Mouse (Mus musculus): ENCODE measurements at regions not wholly inside any gene's neighbourhood (a gene's known extent, or its start where the extent isn't known, plus 50 kb on each side); places are given as distances from the start of the nearest gene placed in this dataset.

- 8% methylated on average over 6 of the region's 6 CpGs for WGBS
- H3K4me1 ChIP-seq = no peaks in the 10 kb centered on the region
- no peak for ATAC-seq (ENCODE audit: insufficient read depth, low FRiP score, low read depth)
These were observed 95.1 kb upstream of the Hmga2 start for GRCm38 (mm10) chr10:120571340-120571739.

GRCm38 (mm10) chr10:120565992-120566391 lies 89.7 kb upstream of the Hmga2 start:
- no peak overlapping the region for H3K9ac ChIP-seq
- H3K27ac ChIP-seq = no peak overlapping the region
- no peaks in the 10 kb centered on the region for H3K36me3 ChIP-seq
- no peak overlapping the region for H3K4me3 ChIP-seq (replicated peaks)
- 95% methylated on average over 4 of the region's 4 CpGs for WGBS
- H3K4me2 ChIP-seq = no peak overlapping the region
- no peak for ATAC-seq (ENCODE audit: insufficient read depth, low FRiP score, low read depth)
- H3K4me1 ChIP-seq = 0 out of 2 replicates have a peak, but pooled peaks cover 6% of the 10 kb centered on the region
- H3K9me3 ChIP-seq = no peaks in the 10 kb centered on the region
- no peaks in the 10 kb centered on the region for H3K27me3 ChIP-seq (replicated peaks)

More at GRCm38 (mm10) chr10:120571340-120571739, 95.1 kb upstream of the Hmga2 start:
- H3K36me3 ChIP-seq = no peaks in the 10 kb centered on the region
- no peaks in the 10 kb centered on the region for H3K9me3 ChIP-seq
- H3K4me3 ChIP-seq (replicated peaks) = no peak overlapping the region
- no peaks in the 10 kb centered on the region for H3K27me3 ChIP-seq (replicated peaks)
- no peak overlapping the region for H3K4me2 ChIP-seq
- H3K9ac ChIP-seq = no peak overlapping the region
- no peak overlapping the region for H3K27ac ChIP-seq

GRCm38 (mm10) chr10:120564859-120565258 lies 88.6 kb upstream of the Hmga2 start:
- 28% methylated on average over 14 of the region's 14 CpGs for WGBS
- no peaks in the 10 kb centered on the region for H3K27me3 ChIP-seq (replicated peaks)
- no peaks in the 10 kb centered on the region for H3K9me3 ChIP-seq
- no peak overlapping the region for H3K9ac ChIP-seq
- H3K4me1 ChIP-seq = 0 out of 2 replicates have a peak, but pooled peaks cover 6% of the 10 kb centered on the region
- no peaks in the 10 kb centered on the region for H3K36me3 ChIP-seq
- no peak for ATAC-seq (ENCODE audit: insufficient read depth, low FRiP score, low read depth)
- H3K4me2 ChIP-seq = peak overlapping the region; percentile 19; the same call in 1 of the 2 replicates
- H3K4me3 ChIP-seq (replicated peaks) = no peak overlapping the region
- no peak overlapping the region for H3K27ac ChIP-seq

GRCm38 (mm10) chr10:120563926-120564325 lies 87.7 kb upstream of the Hmga2 start:
- WGBS = 26% methylated on average over 10 of the region's 10 CpGs
- H3K4me2 ChIP-seq = no peak overlapping the region

GRCm38 (mm10) chr10:120561821-120562220 lies 85.6 kb upstream of the Hmga2 start:
- no peak overlapping the region for H3K4me3 ChIP-seq (replicated peaks)
- H3K4me1 ChIP-seq = 0 out of 2 replicates have a peak, but pooled peaks cover 13% of the 10 kb centered on the region
- 92% methylated on average over 5 of the region's 5 CpGs for WGBS
- no peaks in the 10 kb centered on the region for H3K36me3 ChIP-seq
- H3K9ac ChIP-seq = no peak overlapping the region
- no peaks in the 10 kb centered on the region for H3K27me3 ChIP-seq (replicated peaks)
- ATAC-seq (ENCODE audit: insufficient read depth, low FRiP score, low read depth) = no peak
- no peaks in the 10 kb centered on the region for H3K9me3 ChIP-seq
- no peak overlapping the region for H3K27ac ChIP-seq
- no peak overlapping the region for H3K4me2 ChIP-seq

More at GRCm38 (mm10) chr10:120563926-120564325, 87.7 kb upstream of the Hmga2 start:
- no peak for ATAC-seq (ENCODE audit: insufficient read depth, low FRiP score, low read depth)
- Histone ChIP-seq H3K9ac (no peak overlapping the region), H3K36me3 (no peaks in the 10 kb centered on the region), H3K4me1 (0 out of 2 replicates have a peak, but pooled peaks cover 6% of the 10 kb centered on the region), H3K27me3 (replicated peaks) (no peaks in the 10 kb centered on the region), H3K27ac (no peak overlapping the region), H3K4me3 (replicated peaks) (no peak overlapping the region), H3K9me3 (no peaks in the 10 kb centered on the region)

GRCm38 (mm10) chr10:120557850-120558447 lies 81.7 kb upstream of the Hmga2 start:
- Histone ChIP-seq H3K36me3 (no peaks in the 10 kb centered on the region), H3K27ac (peak overlapping the region; percentile 81), H3K9ac (no peak overlapping the region), H3K27me3 (replicated peaks) (no peaks in the 10 kb centered on the region), H3K9me3 (no peaks in the 10 kb centered on the region), H3K4me2 (0 out of 2 replicates have a peak overlapping the region, but pooled peaks have one; percentile 3), H3K4me3 (replicated peaks) (no peak overlapping the region), H3K4me1 (peaks cover 13% of the 10 kb centered on the region; the same call in 1 of the 2 replicates)
- peak; percentile 87 for ATAC-seq (ENCODE audit: insufficient read depth, low FRiP score, low read depth)
- 35% methylated on average over 10 of the region's 10 CpGs for WGBS

- Histone ChIP-seq H3K9me3 (no peaks in the 10 kb centered on the region), H3K4me2 (no peak overlapping the region), H3K36me3 (no peaks in the 10 kb centered on the region), H3K9ac (no peak overlapping the region), H3K4me3 (replicated peaks) (no peak overlapping the region), H3K27me3 (replicated peaks) (no peaks in the 10 kb centered on the region), H3K4me1 (peaks cover 13% of the 10 kb centered on the region; the same call in 1 of the 2 replicates), H3K27ac (no peak overlapping the region)
- 90% methylated on average over 9 of the region's 9 CpGs for WGBS
- no peak for ATAC-seq (ENCODE audit: insufficient read depth, low FRiP score, low read depth)
These were observed 79.8 kb upstream of the Hmga2 start for GRCm38 (mm10) chr10:120556116-120556515.

GRCm38 (mm10) chr10:120553097-120553453 lies 76.8 kb upstream of the Hmga2 start:
- H3K27ac ChIP-seq = peak overlapping the region; percentile 70
- H3K4me2 ChIP-seq = peak overlapping the region; percentile 100
- no peaks in the 10 kb centered on the region for H3K36me3 ChIP-seq
- H3K4me3 ChIP-seq (replicated peaks) = peak overlapping the region; percentile 59
- peak; percentile 74 for ATAC-seq (ENCODE audit: insufficient read depth, low FRiP score, low read depth)
- H3K9me3 ChIP-seq = no peaks in the 10 kb centered on the region
- 2% methylated on average over 16 of the region's 16 CpGs for WGBS
- peak overlapping the region; percentile 54; the same call in 1 of the 2 replicates for H3K9ac ChIP-seq
- peaks cover 10% of the 10 kb centered on the region; the same call in 1 of the 2 replicates for H3K4me1 ChIP-seq
- H3K27me3 ChIP-seq (replicated peaks) = no peaks in the 10 kb centered on the region

GRCm38 (mm10) chr10:120552341-120553096 lies 76.2 kb upstream of the Hmga2 start:
- H3K4me3 ChIP-seq (replicated peaks) = peak overlapping the region; percentile 59
- WGBS = under 1% methylated on average over 56 of the region's 56 CpGs
- H3K9me3 ChIP-seq = no peaks in the 10 kb centered on the region
- peak overlapping the region; percentile 100 for H3K4me2 ChIP-seq
- peak overlapping the region; percentile 54 for H3K9ac ChIP-seq
- H3K27ac ChIP-seq = peak overlapping the region; percentile 70
- no peaks in the 10 kb centered on the region for H3K36me3 ChIP-seq
- ATAC-seq (ENCODE audit: insufficient read depth, low FRiP score, low read depth) = peak; percentile 69
- H3K27me3 ChIP-seq (replicated peaks) = no peaks in the 10 kb centered on the region
- H3K4me1 ChIP-seq = peaks cover 6% of the 10 kb centered on the region; the same call in 1 of the 2 replicates

- Histone ChIP-seq H3K27me3 (replicated peaks) (no peaks in the 10 kb centered on the region), H3K36me3 (no peaks in the 10 kb centered on the region), H3K4me2 (peak overlapping the region; percentile 100), H3K4me3 (replicated peaks) (peak overlapping the region; percentile 59), H3K9me3 (no peaks in the 10 kb centered on the region), H3K9ac (peak overlapping the region; percentile 54; the same call in 1 of the 2 replicates), H3K4me1 (peaks cover 7% of the 10 kb centered on the region; the same call in 1 of the 2 replicates), H3K27ac (peak overlapping the region; percentile 70; the same call in 1 of the 2 replicates)
- ATAC-seq (ENCODE audit: insufficient read depth, low FRiP score, low read depth) = no peak
- WGBS = under 1% methylated on average over 18 of the region's 18 CpGs
These were observed 75.6 kb upstream of the Hmga2 start for GRCm38 (mm10) chr10:120551851-120552281.

GRCm38 (mm10) chr10:120547164-120547563 lies 70.9 kb upstream of the Hmga2 start:
- Histone ChIP-seq H3K4me2 (no peak overlapping the region), H3K36me3 (no peaks in the 10 kb centered on the region), H3K27ac (no peak overlapping the region), H3K27me3 (replicated peaks) (no peaks in the 10 kb centered on the region), H3K4me1 (0 out of 2 replicates have a peak, but pooled peaks cover 3% of the 10 kb centered on the region), H3K9me3 (no peaks in the 10 kb centered on the region), H3K9ac (no peak overlapping the region), H3K4me3 (replicated peaks) (no peak overlapping the region)
- peak; percentile 43; the same call in 1 of the 2 replicates for ATAC-seq (ENCODE audit: insufficient read depth, low FRiP score, low read depth)
- 72% methylated on average over 11 of the region's 11 CpGs for WGBS

- Histone ChIP-seq H3K9me3 (no peaks in the 10 kb centered on the region), H3K27me3 (replicated peaks) (no peaks in the 10 kb centered on the region), H3K4me2 (no peak overlapping the region), H3K27ac (no peak overlapping the region), H3K4me1 (no peaks in the 10 kb centered on the region), H3K36me3 (no peaks in the 10 kb centered on the region), H3K4me3 (replicated peaks) (no peak overlapping the region), H3K9ac (no peak overlapping the region)
- 91% methylated on average over 7 of the region's 7 CpGs for WGBS
- no peak for ATAC-seq (ENCODE audit: insufficient read depth, low FRiP score, low read depth)
These were observed 65.3 kb upstream of the Hmga2 start for GRCm38 (mm10) chr10:120541618-120542017.
